Mouse (Mus musculus): ENCODE results near the gene Gca. TPM values are rescaled to one million over a fixed set of nuclear protein-coding genes. Genes with fewer than 3 reads are reported as not detected.

The Gca gene
- polyA plus RNA-seq, 1 experiment, result 1.9 TPM

DNA sequence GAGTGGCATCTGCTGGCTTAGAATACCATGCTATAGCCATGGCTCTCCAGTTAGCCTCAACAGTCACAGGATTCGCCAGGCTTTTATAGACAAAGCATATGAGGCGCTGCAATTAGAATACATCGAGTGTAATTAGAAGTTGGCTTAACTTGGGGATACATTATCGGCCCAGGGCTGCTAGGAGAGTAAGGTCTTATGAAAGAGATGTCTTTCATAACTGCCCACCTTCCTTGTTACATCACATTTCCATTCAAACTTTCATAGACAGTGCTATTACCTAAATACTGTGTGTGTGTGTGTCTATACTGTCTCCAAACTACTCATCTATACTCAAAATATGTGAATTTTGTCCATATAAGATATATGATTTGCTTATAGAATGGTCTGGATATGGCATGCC is 51.2 kb downstream of the Gca start:
- no peaks in the 10 kb centered on the region for H3K4me1 ChIP-seq (ENCODE audit: control insufficient read depth, insufficient read depth, insufficient read length, low read length)
- H3K27ac ChIP-seq (replicated peaks; ENCODE audit: low read depth, low read length), result no peak overlapping the region
- H3K4me3 ChIP-seq (ENCODE audit: insufficient read depth, low read depth, low read length), result no peak overlapping the region

- Histone ChIP-seq H3K4me1 (ENCODE audit: control insufficient read depth, insufficient read depth, insufficient read length, low read length) (no peaks in the 10 kb centered on the region), H3K27ac (replicated peaks; ENCODE audit: low read depth, low read length) (no peak overlapping the region), H3K4me3 (ENCODE audit: insufficient read depth, low read depth, low read length) (no peak overlapping the region)
These were observed 53.2 kb downstream of the Gca start for GRCm38 (mm10) chr2:62717270-62717669.

GRCm38 (mm10) chr2:62718411-62718810 is 54.3 kb downstream of the Gca start:
- no peak overlapping the region for H3K27ac ChIP-seq (replicated peaks; ENCODE audit: low read depth, low read length)
- no peak overlapping the region for H3K4me3 ChIP-seq (ENCODE audit: insufficient read depth, low read depth, low read length)
- H3K4me1 ChIP-seq (ENCODE audit: control insufficient read depth, insufficient read depth, insufficient read length, low read length), result no peaks in the 10 kb centered on the region

GRCm38 (mm10) chr2:62725946-62726345 is 61.9 kb downstream of the Gca start:
- no peak overlapping the region for H3K27ac ChIP-seq (replicated peaks; ENCODE audit: low read depth, low read length)

DNA sequence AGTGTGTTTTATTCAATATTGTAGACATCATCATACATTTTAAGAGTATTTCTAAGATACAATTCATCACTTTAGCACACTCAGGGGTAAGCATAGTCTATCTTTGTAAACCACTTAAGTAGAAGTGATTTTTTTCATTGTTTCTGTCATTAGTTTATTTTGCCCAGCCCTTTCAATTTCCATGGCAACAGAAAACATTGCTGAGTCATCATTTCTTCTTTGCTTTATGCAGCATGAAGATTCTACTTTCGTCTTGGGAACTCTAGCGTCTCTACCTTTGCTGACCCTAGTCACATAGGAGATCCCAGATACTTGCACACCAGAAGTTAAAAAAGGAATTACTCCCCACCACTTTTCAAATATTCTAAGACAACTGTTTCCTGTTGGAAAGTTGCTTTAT is 63.6 kb downstream of the Gca start:
- Histone ChIP-seq H3K4me1 (ENCODE audit: control insufficient read depth, insufficient read depth, insufficient read length, low read length) (no peaks in the 10 kb centered on the region), H3K4me3 (ENCODE audit: insufficient read depth, low read depth, low read length) (no peak overlapping the region)

More at GRCm38 (mm10) chr2:62725946-62726345, 61.9 kb downstream of the Gca start:
- Histone ChIP-seq H3K4me1 (ENCODE audit: control insufficient read depth, insufficient read depth, insufficient read length, low read length) (no peaks in the 10 kb centered on the region), H3K4me3 (ENCODE audit: insufficient read depth, low read depth, low read length) (no peak overlapping the region)

DNA sequence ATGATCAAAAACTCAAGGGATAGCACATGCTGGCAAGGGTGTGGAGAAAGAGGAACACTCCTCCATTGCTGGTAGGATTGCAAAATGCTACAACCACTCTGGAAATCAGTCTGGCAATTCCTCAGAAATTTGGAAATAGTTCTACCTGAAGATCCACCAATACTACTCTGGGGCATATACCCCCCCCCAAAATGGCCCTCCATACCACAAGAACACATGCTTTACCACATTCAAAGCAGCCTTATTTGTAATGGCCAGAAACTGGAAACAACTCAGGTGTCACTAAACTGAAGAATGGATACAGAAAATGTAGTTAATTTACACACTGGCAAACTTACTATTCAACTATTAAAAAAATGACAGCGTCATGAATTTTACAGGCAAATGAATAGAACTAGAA is 66.6 kb downstream of the Gca start:
- no peak overlapping the region for H3K27ac ChIP-seq (replicated peaks; ENCODE audit: low read depth, low read length)
- H3K4me3 ChIP-seq (ENCODE audit: insufficient read depth, low read depth, low read length), result no peak overlapping the region
- H3K4me1 ChIP-seq (ENCODE audit: control insufficient read depth, insufficient read depth, insufficient read length, low read length), result no peaks in the 10 kb centered on the region

More for the DNA sequence above, 63.6 kb downstream of the Gca start:
- no peak overlapping the region for H3K27ac ChIP-seq (replicated peaks; ENCODE audit: low read depth, low read length)

DNA sequence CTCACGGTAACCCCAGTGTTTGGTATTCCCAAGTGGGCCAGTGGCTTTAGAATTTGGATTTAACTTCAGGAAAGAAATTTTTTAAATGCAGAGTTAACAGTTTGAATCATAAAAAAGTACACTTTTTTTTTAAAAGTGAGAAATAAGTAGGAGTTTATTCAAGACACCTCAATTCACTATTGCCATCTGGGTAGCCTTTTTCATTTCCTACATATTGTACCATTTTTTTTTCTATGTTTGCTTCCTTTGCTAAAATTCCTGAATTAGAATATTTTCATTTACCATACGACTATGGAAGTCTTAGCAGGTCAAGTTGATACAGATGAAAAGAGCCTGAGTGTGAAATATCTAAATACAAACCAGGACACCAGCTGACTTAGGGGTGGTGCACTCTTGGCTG is 79.0 kb downstream of the Gca start:
- Histone ChIP-seq H3K4me3 (ENCODE audit: insufficient read depth, low read depth, low read length) (no peak overlapping the region), H3K4me1 (ENCODE audit: control insufficient read depth, insufficient read depth, insufficient read length, low read length) (no peaks in the 10 kb centered on the region), H3K27ac (replicated peaks; ENCODE audit: low read depth, low read length) (no peak overlapping the region)

Other genes starting within 250 kb of the Gca start
- gene Gcg, start 180.6 kb upstream of the Gca start, polyA plus RNA-seq (2012; ENCODE audit: insufficient read depth, insufficient read length, missing spikeins), result not detected in 2 replicates
- 5.6 and 7.5 TPM in 2 replicates for gene Fap, start 90.2 kb upstream of the Gca start, polyA plus RNA-seq (2012; ENCODE audit: insufficient read depth, insufficient read length, missing spikeins)
- 4.4 and 6.1 TPM in 2 replicates for gene Ifih1, start 18.0 kb upstream of the Gca start, polyA plus RNA-seq (2012; ENCODE audit: insufficient read depth, insufficient read length, missing spikeins)